Mouse (Mus musculus) lung, embryonic 14.5 days (tissue): ENCODE measurements around the gene Timm23. TPM values are rescaled to one million over a fixed set of nuclear protein-coding genes. Genes with fewer than 3 reads are reported as not detected.
"Not testable (repeated sequence)": the region's sequence is repeated elsewhere in the genome, so short reads cannot be mapped to it uniquely, and the experiment has no call there.

Experiments
- ATAC-seq: fragments of 200-750 bp; cut with Nextera tagmentation; 2 replicates; pipeline ENCODE4 v1.8.0; 2017; ENCODE audit warnings: mild to moderate bottlenecking, moderate TSS enrichment, moderate library complexity; ENCODE audit not compliant: insufficient read depth
- DNase-seq: peaks from one replicate; pipeline ENCODE4 v3.0.0-alpha.2; 2015
- H3K27ac ChIP-seq: fragments of 300-500 bp; sonication (generic); 2 replicates; pipeline ENCODE4 v1.5.1; 2014; ENCODE audit warnings: low read depth, mild to moderate bottlenecking, moderate library complexity
- H3K27me3 ChIP-seq: fragments of 300-500 bp; sonication (generic); 2 replicates; pipeline ENCODE4 v1.6.1; 2014; ENCODE audit warnings: low read length, control low read depth; ENCODE audit not compliant: insufficient read depth
- H3K36me3 ChIP-seq: fragments of 300-500 bp; sonication (generic); 2 replicates; pipeline ENCODE4 v1.6.1; 2014; ENCODE audit warnings: control low read depth; ENCODE audit not compliant: insufficient read depth
- H3K4me1 ChIP-seq: fragments of 300-500 bp; sonication (generic); 2 replicates; pipeline ENCODE4 v1.6.1; 2014; ENCODE audit warnings: antibody characterized with exemption, control low read depth; ENCODE audit not compliant: insufficient read depth
- H3K4me2 ChIP-seq: fragments of 300-500 bp; sonication (generic); 2 replicates; pipeline ENCODE4 v1.6.1; 2014; ENCODE audit warnings: mild to moderate bottlenecking
- H3K4me3 ChIP-seq: fragments of 300-500 bp; sonication (generic); 2 replicates; pipeline ENCODE4 v1.5.1; 2014; ENCODE audit warnings: low read depth, low read length
- H3K9ac ChIP-seq: fragments of 300-500 bp; sonication (generic); 2 replicates; pipeline ENCODE4 v1.6.1; 2014
- H3K9me3 ChIP-seq: fragments of 300-500 bp; sonication (generic); 2 replicates; pipeline ENCODE4 v1.6.1; 2016; ENCODE audit warnings: low read depth, low read length, control low read depth
- CTCF ChIP-seq: IDR thresholded peaks from 2 replicates; pipeline ENCODE4 v1.5.1; 2016; ENCODE audit warnings: antibody characterized with exemption, low read depth
- WGBS: fragments of 180-500 bp; shearing (Covaris S2); extraction: QIAGEN DNeasy Blood & Tissue Kit; methylation state at CpG from one replicate; pipeline ENCODE4 v1.1.7; 2014; 5-methylcytosine and 5-hydroxymethylcytosine counted together
- polyA plus RNA-seq: library from polyadenylated mRNA; unstranded; fragments of >200 nt; fragmentation: Nextera tagmentation; extraction: Ambion mirVana; gene quantifications from 2 replicates; pipeline ENCODE4 v1.2.1, GENCODE M21; 2014

The Timm23 gene
- polyA plus RNA-seq, 1 experiment from 2014 or later: 296 TPM

GRCm38 (mm10) chr14:32192437-32192836 is 9.3 kb downstream of the Timm23 start:
- Histone ChIP-seq H3K9ac (no peak overlapping the region), H3K4me1 (no peaks in the 10 kb centered on the region), H3K4me2 (no peak overlapping the region), H3K4me3 (no peak overlapping the region), H3K27me3 (no peaks in the 10 kb centered on the region), H3K27ac (no peak overlapping the region), H3K9me3 (no peaks in the 10 kb centered on the region), H3K36me3 (peaks cover 71% of the 10 kb centered on the region)
- TF ChIP-seq CTCF: peak; percentile 70
- ATAC-seq: no peak
- WGBS: 43% methylated on average over 3 of the region's 3 CpGs
- peak; percentile 77 for DNase-seq

DNA sequence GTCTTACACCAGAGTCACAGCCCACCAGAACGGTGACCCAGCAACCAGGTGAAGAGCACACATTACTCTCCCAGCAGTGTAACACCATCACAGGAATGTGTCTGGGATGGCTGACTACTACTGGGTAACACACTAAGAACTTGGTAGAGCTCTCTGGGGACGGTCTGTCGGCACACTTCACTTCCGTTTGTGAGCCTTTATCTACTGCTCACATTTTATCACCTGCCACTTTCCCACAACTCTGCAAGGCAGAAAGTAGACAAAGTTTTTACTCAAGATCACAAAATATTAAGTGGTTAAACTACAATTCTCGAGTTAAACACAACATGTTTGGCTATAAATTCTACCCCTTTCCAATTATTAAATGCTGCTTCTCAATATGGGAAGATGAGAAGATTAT is 9.8 kb downstream of the Timm23 start:
- Histone ChIP-seq H3K9me3 (no peaks in the 10 kb centered on the region), H3K9ac (no peak overlapping the region), H3K4me1 (no peaks in the 10 kb centered on the region), H3K4me2 (no peak overlapping the region), H3K36me3 (peaks cover 71% of the 10 kb centered on the region), H3K27me3 (no peaks in the 10 kb centered on the region), H3K4me3 (no peak overlapping the region), H3K27ac (no peak overlapping the region)
- no peak for DNase-seq
- ATAC-seq: no peak
- TF ChIP-seq CTCF: no peak
- 85% methylated on average over 5 of the region's 5 CpGs for WGBS

GRCm38 (mm10) chr14:32190627-32191391 is 10.9 kb downstream of the Timm23 start:
- no peaks in the 10 kb centered on the region for H3K9me3 ChIP-seq
- no peak for TF ChIP-seq CTCF
- H3K27me3 ChIP-seq: no peaks in the 10 kb centered on the region
- no peak for DNase-seq
- 81% methylated on average over 6 of the region's 6 CpGs for WGBS
- no peak overlapping the region for H3K27ac ChIP-seq
- no peak for ATAC-seq
- H3K4me3 ChIP-seq: no peak overlapping the region
- no peaks in the 10 kb centered on the region for H3K4me1 ChIP-seq
- no peak overlapping the region for H3K9ac ChIP-seq
- peaks cover 76% of the 10 kb centered on the region for H3K36me3 ChIP-seq
- no peak overlapping the region for H3K4me2 ChIP-seq

- no peak overlapping the region for H3K27ac ChIP-seq
- no peak overlapping the region for H3K9ac ChIP-seq
- 99% methylated on average over 4 of the region's 4 CpGs for WGBS
- no peak overlapping the region for H3K4me2 ChIP-seq
- H3K4me3 ChIP-seq: no peak overlapping the region
- no peaks in the 10 kb centered on the region for H3K27me3 ChIP-seq
- no peak for TF ChIP-seq CTCF
- no peaks in the 10 kb centered on the region for H3K4me1 ChIP-seq
- no peak for DNase-seq
- no peaks in the 10 kb centered on the region for H3K9me3 ChIP-seq
- ATAC-seq: no peak
- peaks cover 90% of the 10 kb centered on the region for H3K36me3 ChIP-seq
Measured at GRCm38 (mm10) chr14:32183846-32184245, 17.9 kb downstream of the Timm23 start.

- H3K4me3 ChIP-seq: no peak overlapping the region
- no peak for ATAC-seq
- no peak overlapping the region for H3K4me2 ChIP-seq
- H3K4me1 ChIP-seq: no peaks in the 10 kb centered on the region
- WGBS: 87% methylated on average over 6 of the region's 6 CpGs
- no peaks in the 10 kb centered on the region for H3K9me3 ChIP-seq
- H3K36me3 ChIP-seq: peaks cover 66% of the 10 kb centered on the region
- H3K9ac ChIP-seq: no peak overlapping the region
- no peak overlapping the region for H3K27ac ChIP-seq
- no peak for DNase-seq
- TF ChIP-seq CTCF: no peak
- H3K27me3 ChIP-seq: no peaks in the 10 kb centered on the region
Measured at GRCm38 (mm10) chr14:32180861-32181260, 20.8 kb downstream of the Timm23 start.

DNA sequence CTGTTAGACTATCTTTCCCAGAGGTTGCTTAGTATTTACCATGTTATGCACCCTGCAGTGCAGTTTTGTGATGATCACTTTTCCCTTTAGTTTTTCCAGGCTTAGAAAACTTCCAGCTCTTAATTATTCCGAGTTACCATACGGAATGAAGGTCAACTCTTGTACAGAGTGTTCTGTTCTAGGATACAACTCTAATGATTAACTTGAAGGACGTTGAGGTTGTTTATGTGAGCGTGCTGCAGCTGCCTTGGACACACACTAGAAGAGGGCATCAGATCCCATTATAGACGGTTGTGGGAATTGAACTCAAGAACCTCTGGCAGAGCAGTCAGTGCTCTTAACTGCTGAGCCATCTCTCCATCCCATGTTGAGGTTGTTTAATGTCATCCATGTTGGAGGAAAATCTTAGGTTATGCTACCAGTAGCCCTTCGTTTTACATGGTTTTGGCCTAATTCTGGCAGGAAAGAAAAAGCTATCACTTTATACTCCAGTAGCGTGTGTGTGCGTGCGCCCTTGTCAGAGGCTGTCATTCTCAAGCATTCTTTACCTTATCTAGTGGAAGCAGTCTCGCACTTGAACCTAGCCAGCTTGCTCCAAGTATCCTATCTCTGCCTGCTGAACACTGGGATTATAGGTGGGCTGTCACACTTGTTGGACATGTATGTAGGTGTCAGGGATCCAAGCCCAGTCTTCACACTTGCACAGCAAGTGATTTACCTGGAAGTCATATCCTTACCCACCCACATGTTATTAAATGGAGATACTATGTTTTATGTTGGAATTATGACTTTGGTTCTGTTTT is 22.1 kb downstream of the Timm23 start:
- Histone ChIP-seq H3K36me3 (peaks cover 63% of the 10 kb centered on the region), H3K4me1 (no peaks in the 10 kb centered on the region), H3K27ac (no peak overlapping the region), H3K9ac (no peak overlapping the region), H3K9me3 (no peaks in the 10 kb centered on the region), H3K4me2 (no peak overlapping the region), H3K4me3 (no peak overlapping the region), H3K27me3 (no peaks in the 10 kb centered on the region)
- TF ChIP-seq CTCF: no peak
- ATAC-seq (no peak), DNase-seq (no peak)
- 81% methylated on average over 10 of the region's 10 CpGs for WGBS

- not testable (repeated sequence) for H3K4me2 ChIP-seq, H3K4me3 ChIP-seq, H3K27me3 ChIP-seq, H3K27ac ChIP-seq, DNase-seq, H3K9ac ChIP-seq, ATAC-seq, H3K9me3 ChIP-seq, H3K4me1 ChIP-seq
- 84% methylated on average over 4 of the region's 5 CpGs for WGBS
- peaks cover 55% of the 10 kb centered on the region for H3K36me3 ChIP-seq
Measured at GRCm38 (mm10) chr14:32176590-32176989, 25.1 kb downstream of the Timm23 start.
